Mouse (Mus musculus) heart, embryonic 14.5 days (tissue): Measurements from ENCODE around the gene Adamts2. TPM values are rescaled to one million over a fixed set of nuclear protein-coding genes. Genes with fewer than 3 reads are reported as not detected.
A peak's percentile ranks its signal among the peaks of the same experiment; 100 is the strongest.

Experiments
- ATAC-seq: fragments of 200-750 bp; cut with Nextera tagmentation; 2 replicates; pipeline ENCODE4 v1.8.0; 2017; ENCODE audit warnings: low read depth, moderate TSS enrichment; ENCODE audit not compliant: insufficient number of reproducible peaks, insufficient read depth, low FRiP score
- H3K27ac ChIP-seq, 2 experiments: fragments of 200-500 bp in 1 of 2; fragments of 300-500 bp in 1 of 2; sonication (generic) in 1 of 2; replicated peaks in 1 of 2; 2 replicates each; pipeline ENCODE4 v1.5.1; 2012 to 2014; ENCODE audit warnings: low read depth in 2 of 2, low read length in 2 of 2, control low read depth in 1 of 2, mild to moderate bottlenecking in 1 of 2, mixed read lengths in 1 of 2; ENCODE audit not compliant: control insufficient read depth in 1 of 2, insufficient read depth in 1 of 2
- H3K27me3 ChIP-seq: fragments of 300-500 bp; sonication (generic); 2 replicates; pipeline ENCODE4 v1.6.1; 2014; ENCODE audit warnings: mild to moderate bottlenecking, low read length, control low read depth; ENCODE audit not compliant: control insufficient read depth, insufficient read depth
- H3K36me3 ChIP-seq: fragments of 300-500 bp; sonication (generic); 2 replicates; pipeline ENCODE4 v1.6.1; 2014; ENCODE audit warnings: mild to moderate bottlenecking, control low read depth, low read length, mixed read lengths; ENCODE audit not compliant: control insufficient read depth, insufficient read depth
- H3K4me1 ChIP-seq, 2 experiments: fragments of 200-500 bp in 1 of 2; fragments of 300-500 bp in 1 of 2; sonication (generic) in 1 of 2; 2 replicates each; pipeline ENCODE4 v1.6.1; 2012 to 2014; ENCODE audit warnings: low read length in 2 of 2, control low read depth in 1 of 2, mixed read lengths in 1 of 2; ENCODE audit not compliant: control insufficient read depth in 2 of 2, insufficient read depth in 2 of 2
- H3K4me2 ChIP-seq: fragments of 300-500 bp; sonication (generic); 2 replicates; pipeline ENCODE4 v1.6.1; 2014; ENCODE audit warnings: mild to moderate bottlenecking, low read length
- H3K4me3 ChIP-seq, 2 experiments: fragments of 200-500 bp in 1 of 2; fragments of 300-500 bp in 1 of 2; sonication (generic) in 1 of 2; 2 replicates each; pipeline ENCODE4 v1.5.1; 2012 to 2014; ENCODE audit warnings: low read length in 2 of 2, mild to moderate bottlenecking in 2 of 2, control low read depth in 1 of 2, low read depth in 1 of 2, moderate library complexity in 1 of 2; ENCODE audit not compliant: control insufficient read depth in 1 of 2, insufficient read depth in 1 of 2
- H3K9ac ChIP-seq: fragments of 300-500 bp; sonication (generic); 2 replicates; pipeline ENCODE4 v1.6.1; 2014; ENCODE audit warnings: mild to moderate bottlenecking, low read length
- H3K9me3 ChIP-seq: fragments of 300-500 bp; sonication (generic); 2 replicates; pipeline ENCODE4 v1.6.1; 2016; ENCODE audit warnings: low read length, control low read depth; ENCODE audit not compliant: control insufficient read depth
- WGBS: fragments of 180-500 bp; shearing (Covaris S2); extraction: QIAGEN DNeasy Blood & Tissue Kit; methylation state at CpG from one replicate; pipeline ENCODE4 v1.1.7; 2014; 5-methylcytosine and 5-hydroxymethylcytosine counted together
- polyA plus RNA-seq: library from polyadenylated mRNA; unstranded; fragments of >200 nt; fragmentation: Nextera tagmentation; extraction: Ambion mirVana; gene quantifications from 2 replicates; pipeline ENCODE4 v1.2.1, GENCODE M21; 2014

Adamts2 gene
- polyA plus RNA-seq, 1 experiment from 2014 or later: 8.0 TPM

- Histone ChIP-seq H3K4me3 (no peak overlapping the region), H3K4me2 (no peak overlapping the region), H3K27ac (no peak overlapping the region; a peak in 1 of 4 replicates), H3K36me3 (no peaks in the 10 kb centered on the region), H3K4me1 (peaks cover 0 to 13% of the 10 kb centered on the region in 2 experiments; a peak in 2 of 4 replicates), H3K9me3 (no peaks in the 10 kb centered on the region), H3K27me3 (no peaks in the 10 kb centered on the region), H3K9ac (no peak overlapping the region)
- no peak for ATAC-seq
- WGBS: 92% methylated on average over 3 of the region's 3 CpGs
Observed at GRCm38 (mm10) chr11:50623806-50624205, 21.9 kb downstream of the Adamts2 start.

- no peak overlapping the region for H3K9ac ChIP-seq
- peaks cover 0 to 13% of the 10 kb centered on the region in 2 experiments; a peak in 2 of 4 replicates for H3K4me1 ChIP-seq
- no peaks in the 10 kb centered on the region for H3K36me3 ChIP-seq
- WGBS: 34% methylated on average over 2 of the region's 2 CpGs
- H3K4me3 ChIP-seq: no peak overlapping the region
- H3K9me3 ChIP-seq: no peaks in the 10 kb centered on the region
- no peaks in the 10 kb centered on the region for H3K27me3 ChIP-seq
- no peak for ATAC-seq
- no peak overlapping the region for H3K4me2 ChIP-seq
- H3K27ac ChIP-seq: no peak overlapping the region
Observed at GRCm38 (mm10) chr11:50624239-50624638, 22.4 kb downstream of the Adamts2 start.

GRCm38 (mm10) chr11:50624720-50625119, 22.8 kb downstream of the Adamts2 start:
- Histone ChIP-seq H3K9me3 (no peaks in the 10 kb centered on the region), H3K4me2 (no peak overlapping the region), H3K4me3 (no peak overlapping the region), H3K27ac (no peak overlapping the region), H3K9ac (no peak overlapping the region), H3K4me1 (peaks cover 0 to 13% of the 10 kb centered on the region in 2 experiments; a peak in 2 of 4 replicates), H3K27me3 (no peaks in the 10 kb centered on the region), H3K36me3 (no peaks in the 10 kb centered on the region)
- WGBS: 48% methylated on average over 5 of the region's 5 CpGs
- ATAC-seq: no peak

GRCm38 (mm10) chr11:50628915-50629314, 27.0 kb downstream of the Adamts2 start:
- no peak overlapping the region for H3K4me2 ChIP-seq
- peaks cover 13 to 16% of the 10 kb centered on the region in 2 experiments for H3K4me1 ChIP-seq
- no peak overlapping the region for H3K4me3 ChIP-seq
- ATAC-seq: no peak
- no peak overlapping the region for H3K27ac ChIP-seq
- H3K9ac ChIP-seq: no peak overlapping the region
- no peaks in the 10 kb centered on the region for H3K9me3 ChIP-seq
- H3K27me3 ChIP-seq: no peaks in the 10 kb centered on the region
- WGBS: 71% methylated on average over 3 of the region's 3 CpGs
- H3K36me3 ChIP-seq: no peaks in the 10 kb centered on the region

GRCm38 (mm10) chr11:50630462-50630861, 28.6 kb downstream of the Adamts2 start:
- Histone ChIP-seq H3K36me3 (no peaks in the 10 kb centered on the region), H3K9me3 (no peaks in the 10 kb centered on the region), H3K27me3 (no peaks in the 10 kb centered on the region), H3K9ac (no peak overlapping the region), H3K4me2 (no peak overlapping the region), H3K4me1 (peaks cover 13 to 17% of the 10 kb centered on the region in 2 experiments), H3K4me3 (no peak overlapping the region), H3K27ac (no peak overlapping the region)
- WGBS: 78% methylated on average over 2 of the region's 2 CpGs
- ATAC-seq: no peak

- H3K27ac ChIP-seq: peak overlapping the region; percentile 36 to 44
- no peaks in the 10 kb centered on the region for H3K9me3 ChIP-seq
- ATAC-seq: peak; percentile 86
- WGBS: 22% methylated on average over 4 of the region's 4 CpGs
- no peak overlapping the region for H3K4me3 ChIP-seq
- H3K4me2 ChIP-seq: no peak overlapping the region
- no peaks in the 10 kb centered on the region for H3K27me3 ChIP-seq
- peaks cover 16 to 24% of the 10 kb centered on the region in 2 experiments for H3K4me1 ChIP-seq
- H3K36me3 ChIP-seq: no peaks in the 10 kb centered on the region
- 0 out of 2 replicates have a peak overlapping the region, but pooled peaks have one; percentile 22 for H3K9ac ChIP-seq
Observed at GRCm38 (mm10) chr11:50632270-50632669, 30.4 kb downstream of the Adamts2 start.

- H3K27ac ChIP-seq: no peak overlapping the region
- 78% methylated on average over 2 of the region's 2 CpGs for WGBS
- H3K9me3 ChIP-seq: no peaks in the 10 kb centered on the region
- no peaks in the 10 kb centered on the region for H3K36me3 ChIP-seq
- H3K27me3 ChIP-seq: no peaks in the 10 kb centered on the region
- no peak overlapping the region for H3K4me2 ChIP-seq
- no peak overlapping the region for H3K9ac ChIP-seq
- H3K4me3 ChIP-seq: no peak overlapping the region
- no peak for ATAC-seq
- peaks cover 16 to 24% of the 10 kb centered on the region in 2 experiments for H3K4me1 ChIP-seq
Observed at GRCm38 (mm10) chr11:50635051-50635590, 33.2 kb downstream of the Adamts2 start.

- Histone ChIP-seq H3K36me3 (no peaks in the 10 kb centered on the region), H3K4me1 (peaks cover 11 to 17% of the 10 kb centered on the region in 2 experiments), H3K27ac (no peak overlapping the region), H3K9me3 (no peaks in the 10 kb centered on the region), H3K27me3 (no peaks in the 10 kb centered on the region), H3K4me3 (no peak overlapping the region), H3K4me2 (no peak overlapping the region), H3K9ac (no peak overlapping the region)
- ATAC-seq: no peak
- WGBS: 91% methylated on average over 11 of the region's 11 CpGs
Observed at GRCm38 (mm10) chr11:50637026-50637425, 35.1 kb downstream of the Adamts2 start.
